Mouse (Mus musculus) forebrain, embryonic 15.5 days (tissue): ENCODE results near the gene Tgfb1i1. TPM values are rescaled to one million over a fixed set of nuclear protein-coding genes. Genes with fewer than 3 reads are reported as not detected.

Experiments
- ATAC-seq: fragments of 200-750 bp; cut with Nextera tagmentation; replicated peaks from 2 replicates; pipeline ENCODE4 v1.8.0; 2017; ENCODE audit warnings: mild to moderate bottlenecking, moderate TSS enrichment, moderate library complexity
- H3K27ac ChIP-seq: fragments of 300-500 bp; sonication (generic); replicated peaks from 2 replicates; pipeline ENCODE4 v1.5.1; 2015; ENCODE audit warnings: mild to moderate bottlenecking, inconsistent platforms
- H3K27me3 ChIP-seq: fragments of 300-500 bp; sonication (generic); 2 replicates; pipeline ENCODE4 v1.6.1; 2015; ENCODE audit warnings: inconsistent platforms
- H3K36me3 ChIP-seq: fragments of 300-500 bp; sonication (generic); 2 replicates; pipeline ENCODE4 v1.6.1; 2015; ENCODE audit warnings: mild to moderate bottlenecking, inconsistent platforms
- H3K4me1 ChIP-seq: fragments of 300-500 bp; sonication (generic); 2 replicates; pipeline ENCODE4 v1.6.1; 2015; ENCODE audit warnings: inconsistent platforms
- H3K4me2 ChIP-seq: fragments of 300-500 bp; sonication (generic); replicated peaks from 2 replicates; pipeline ENCODE4 v1.6.1; 2015; ENCODE audit warnings: mild to moderate bottlenecking, inconsistent platforms
- H3K4me3 ChIP-seq: fragments of 300-500 bp; sonication (generic); 2 replicates; pipeline ENCODE4 v1.5.1; 2015; ENCODE audit warnings: mild to moderate bottlenecking, inconsistent platforms
- H3K9ac ChIP-seq: fragments of 300-500 bp; sonication (generic); replicated peaks from 2 replicates; pipeline ENCODE4 v1.6.1; 2015; ENCODE audit warnings: mild to moderate bottlenecking, inconsistent platforms
- H3K9me3 ChIP-seq: fragments of 300-500 bp; sonication (generic); 2 replicates; pipeline ENCODE4 v1.6.1; 2016; ENCODE audit warnings: inconsistent platforms
- WGBS: fragments of 180-500 bp; shearing (Covaris S2); methylation state at CpG from one replicate; pipeline ENCODE4 v1.1.7; 2015; ENCODE audit warnings: mixed read lengths; 5-methylcytosine and 5-hydroxymethylcytosine counted together
- polyA plus RNA-seq: library from polyadenylated mRNA; unstranded; fragments of >200 nt; fragmentation: Nextera tagmentation; extraction: Ambion mirVana; gene quantifications from 2 replicates; pipeline ENCODE4 v1.2.1, GENCODE M21; 2015

The Tgfb1i1 gene
- polyA plus RNA-seq, 1 experiment from 2014 or later: 14.0 TPM

GRCm38 (mm10) chr7:128247443-128247842, 831 bp downstream of the Tgfb1i1 start:
- H3K27ac ChIP-seq: peak overlapping the region; percentile 74

DNA sequence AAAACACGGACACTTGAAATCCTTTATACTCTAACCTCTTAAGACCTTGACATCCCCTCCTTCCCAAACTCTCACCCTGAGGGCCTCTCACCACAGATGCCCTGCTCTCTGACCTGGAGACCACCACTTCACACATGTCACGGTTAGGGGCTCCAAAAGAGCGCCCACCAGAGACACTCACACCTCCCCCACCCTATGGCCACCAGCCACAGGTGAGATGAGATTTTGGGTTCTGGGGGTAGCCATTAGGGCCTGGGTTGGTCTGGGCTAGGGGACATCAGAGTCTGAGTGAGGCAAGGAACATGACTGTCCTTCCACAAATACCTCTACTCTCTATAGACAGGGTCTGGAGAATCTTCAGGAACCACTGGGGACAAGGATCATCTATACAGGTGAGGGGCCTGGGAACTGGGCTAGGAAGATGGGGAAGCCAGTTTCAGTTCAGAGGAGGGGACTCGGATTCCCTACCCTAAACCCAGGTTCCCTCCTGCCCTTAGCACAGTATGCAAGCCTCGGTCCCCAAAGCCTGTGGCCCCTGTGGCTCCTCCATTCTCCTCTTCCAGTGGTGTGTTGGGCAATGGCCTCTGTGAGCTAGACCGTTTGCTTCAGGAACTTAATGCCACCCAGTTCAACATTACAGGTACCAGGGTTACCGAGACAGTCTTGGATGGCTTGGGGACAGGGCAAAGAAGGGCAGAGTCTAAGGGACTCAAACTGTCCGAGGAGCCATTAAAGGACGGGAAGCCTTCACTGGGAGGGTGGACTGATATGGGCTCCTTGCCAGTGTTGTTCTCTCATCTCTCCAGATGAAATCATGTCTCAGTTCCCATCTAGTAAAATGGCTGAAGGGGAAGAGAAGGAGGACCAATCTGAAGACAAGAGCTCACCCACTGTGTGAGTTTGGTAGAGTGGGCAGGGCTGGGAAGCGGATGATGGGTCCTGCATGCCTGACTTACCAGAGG, 1.8 kb downstream of the Tgfb1i1 start:
- WGBS: 82% methylated on average over 10 of the region's 10 CpGs
- H3K36me3 ChIP-seq: peaks cover 11% of the 10 kb centered on the region; the same call in 1 of the 2 replicates
- H3K9me3 ChIP-seq: no peaks in the 10 kb centered on the region
- H3K4me1 ChIP-seq: peaks cover 22% of the 10 kb centered on the region
- no peak for ATAC-seq
- no peak overlapping the region for H3K27ac ChIP-seq
- H3K9ac ChIP-seq: no peak overlapping the region
- H3K27me3 ChIP-seq: no peaks in the 10 kb centered on the region
- H3K4me2 ChIP-seq: no peak overlapping the region
- H3K4me3 ChIP-seq: no peak overlapping the region

More at GRCm38 (mm10) chr7:128247443-128247842, 831 bp downstream of the Tgfb1i1 start:
- Histone ChIP-seq H3K9me3 (no peaks in the 10 kb centered on the region), H3K27me3 (no peaks in the 10 kb centered on the region), H3K4me1 (peaks cover 17% of the 10 kb centered on the region), H3K4me2 (peak overlapping the region; percentile 63), H3K9ac (peak overlapping the region; percentile 53), H3K4me3 (peak overlapping the region; percentile 40), H3K36me3 (peaks cover 11% of the 10 kb centered on the region; the same call in 1 of the 2 replicates)
- 3% methylated on average over 13 of the region's 13 CpGs for WGBS
- ATAC-seq: peak; percentile 80

GRCm38 (mm10) chr7:128249998-128250397, 3.4 kb downstream of the Tgfb1i1 start:
- no peak overlapping the region for H3K4me2 ChIP-seq
- peaks cover under 1% of the 10 kb centered on the region; the same call in 1 of the 2 replicates for H3K36me3 ChIP-seq
- no peak overlapping the region for H3K4me3 ChIP-seq
- no peaks in the 10 kb centered on the region for H3K27me3 ChIP-seq
- H3K4me1 ChIP-seq: peaks cover 22% of the 10 kb centered on the region
- no peak overlapping the region for H3K27ac ChIP-seq
- no peak for ATAC-seq
- WGBS: 81% methylated on average over 5 of the region's 5 CpGs
- H3K9me3 ChIP-seq: no peaks in the 10 kb centered on the region
- H3K9ac ChIP-seq: no peak overlapping the region

DNA sequence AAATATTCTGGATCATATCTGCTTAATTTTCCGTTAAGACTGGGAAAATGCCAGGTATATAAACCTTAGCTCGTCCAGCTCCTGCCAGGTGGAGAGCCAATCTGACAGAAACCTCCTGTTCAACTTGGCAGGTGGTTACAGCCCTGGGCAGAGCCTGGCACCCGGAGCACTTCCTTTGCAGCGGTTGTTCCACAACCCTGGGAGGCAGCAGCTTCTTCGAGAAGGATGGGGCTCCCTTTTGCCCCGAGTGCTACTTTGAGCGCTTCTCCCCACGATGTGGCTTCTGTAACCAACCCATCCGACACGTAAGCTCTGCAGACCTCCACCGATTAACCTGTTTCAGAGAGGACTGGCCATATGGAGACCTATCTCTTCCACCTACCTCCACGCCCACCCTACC, 5.3 kb downstream of the Tgfb1i1 start:
- Histone ChIP-seq H3K27ac (no peak overlapping the region), H3K36me3 (no peaks in the 10 kb centered on the region), H3K4me1 (peaks cover 11% of the 10 kb centered on the region), H3K27me3 (no peaks in the 10 kb centered on the region), H3K4me2 (peak overlapping the region; percentile 58), H3K9ac (0 out of 2 replicates have a peak overlapping the region, but pooled peaks have one; percentile 37), H3K9me3 (no peaks in the 10 kb centered on the region), H3K4me3 (peak overlapping the region; percentile 38)
- 45% methylated on average over 12 of the region's 12 CpGs for WGBS
- no peak for ATAC-seq

GRCm38 (mm10) chr7:128252609-128253008, 6.0 kb downstream of the Tgfb1i1 start:
- peak overlapping the region; percentile 38 for H3K4me3 ChIP-seq
- peak; percentile 84 for ATAC-seq
- no peak overlapping the region for H3K27ac ChIP-seq
- peak overlapping the region; percentile 58 for H3K4me2 ChIP-seq
- H3K27me3 ChIP-seq: no peaks in the 10 kb centered on the region
- no peaks in the 10 kb centered on the region for H3K9me3 ChIP-seq
- no peaks in the 10 kb centered on the region for H3K36me3 ChIP-seq
- H3K9ac ChIP-seq: peak overlapping the region; percentile 37
- H3K4me1 ChIP-seq: peaks cover 11% of the 10 kb centered on the region
- 7% methylated on average over 24 of the region's 24 CpGs for WGBS

GRCm38 (mm10) chr7:128254978-128255377, 8.4 kb downstream of the Tgfb1i1 start:
- no peak overlapping the region for H3K27ac ChIP-seq
- no peaks in the 10 kb centered on the region for H3K9me3 ChIP-seq
- no peak overlapping the region for H3K4me2 ChIP-seq
- H3K4me3 ChIP-seq: no peak overlapping the region
- H3K27me3 ChIP-seq: no peaks in the 10 kb centered on the region
- ATAC-seq: no peak
- no peaks in the 10 kb centered on the region for H3K36me3 ChIP-seq
- peaks cover 11% of the 10 kb centered on the region for H3K4me1 ChIP-seq
- WGBS: 64% methylated on average over 2 of the region's 2 CpGs
- no peak overlapping the region for H3K9ac ChIP-seq

- Histone ChIP-seq H3K27ac (no peak overlapping the region), H3K4me3 (no peak overlapping the region), H3K36me3 (no peaks in the 10 kb centered on the region), H3K4me2 (no peak overlapping the region), H3K9me3 (no peaks in the 10 kb centered on the region), H3K27me3 (no peaks in the 10 kb centered on the region), H3K9ac (no peak overlapping the region), H3K4me1 (peaks cover 11% of the 10 kb centered on the region)
- WGBS: 91% methylated on average over 5 of the region's 5 CpGs
- no peak for ATAC-seq
Measured at GRCm38 (mm10) chr7:128255757-128256156, 9.1 kb downstream of the Tgfb1i1 start.

GRCm38 (mm10) chr7:128256783-128257334, 10.2 kb downstream of the Tgfb1i1 start:
- no peak for ATAC-seq
- no peaks in the 10 kb centered on the region for H3K9me3 ChIP-seq
- no peak overlapping the region for H3K4me2 ChIP-seq
- H3K27me3 ChIP-seq: no peaks in the 10 kb centered on the region
- H3K27ac ChIP-seq: no peak overlapping the region
- no peaks in the 10 kb centered on the region for H3K36me3 ChIP-seq
- no peak overlapping the region for H3K4me3 ChIP-seq
- 56% methylated on average over 5 of the region's 5 CpGs for WGBS
- H3K4me1 ChIP-seq: peaks cover 10% of the 10 kb centered on the region
- no peak overlapping the region for H3K9ac ChIP-seq

DNA sequence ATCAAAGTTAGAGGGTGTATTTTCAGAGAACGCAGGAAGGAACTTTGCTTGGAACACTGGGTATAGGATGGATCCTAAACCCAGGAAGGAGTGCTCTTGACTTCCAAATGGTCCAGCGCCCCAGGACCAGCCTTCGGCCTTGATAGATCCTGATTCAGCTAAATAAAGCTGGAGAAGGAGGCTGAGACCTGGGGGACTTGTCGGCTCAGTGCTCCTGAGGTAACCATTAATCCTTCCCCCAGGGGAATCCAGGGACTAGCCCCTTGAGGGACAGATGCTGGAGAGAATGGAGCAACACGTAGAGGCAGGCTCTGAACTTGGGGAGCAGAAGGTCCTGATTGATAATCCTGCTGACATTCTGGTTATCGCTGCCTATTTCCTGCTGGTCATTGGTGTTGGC, 18.8 kb downstream of the Tgfb1i1 start, which contains the start of gene Slc5a2:
Gene Slc5a2 (plus strand): TSS at position 247 of the 400 bp plus-strand sequence.
- 84% methylated on average over 6 of the region's 6 CpGs for WGBS
- Histone ChIP-seq H3K9me3 (no peaks in the 10 kb centered on the region), H3K27ac (no peak within 1 kb of the TSS), H3K27me3 (no peaks in the 10 kb centered on the region), H3K4me1 (no peaks in the 10 kb centered on the region), H3K9ac (no peak within 1 kb of the TSS), H3K4me3 (no peak within 1 kb of the TSS), H3K4me2 (no peak within 1 kb of the TSS), H3K36me3 (no peaks in the 10 kb centered on the region)
- no peak for ATAC-seq

GRCm38 (mm10) chr7:128266056-128266455, 19.4 kb downstream of the Tgfb1i1 start:
- Histone ChIP-seq H3K4me2 (no peak overlapping the region), H3K27ac (no peak overlapping the region), H3K36me3 (no peaks in the 10 kb centered on the region), H3K4me3 (no peak overlapping the region), H3K9ac (no peak overlapping the region), H3K9me3 (no peaks in the 10 kb centered on the region), H3K27me3 (no peaks in the 10 kb centered on the region), H3K4me1 (no peaks in the 10 kb centered on the region)
- 76% methylated on average over 5 of the region's 5 CpGs for WGBS
- ATAC-seq: no peak

DNA sequence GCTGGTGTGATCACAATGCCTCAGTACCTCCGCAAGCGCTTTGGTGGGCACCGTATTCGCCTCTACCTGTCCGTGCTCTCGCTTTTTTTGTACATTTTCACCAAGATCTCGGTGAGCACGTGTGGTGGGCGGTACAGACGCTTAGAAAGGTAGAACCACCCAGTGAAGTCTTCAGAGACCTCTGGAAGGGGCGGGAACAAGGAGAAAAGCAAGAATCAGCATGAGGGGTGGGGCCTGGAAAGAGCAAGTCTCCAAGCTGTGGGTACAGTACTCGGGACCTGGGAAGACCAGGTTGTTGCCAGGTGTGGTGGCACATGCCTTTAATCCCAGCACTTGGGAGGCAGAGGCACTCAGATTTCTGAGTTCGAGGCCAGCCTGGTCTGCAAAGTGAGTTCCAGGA, 20.8 kb downstream of the Tgfb1i1 start:
- Histone ChIP-seq H3K4me3 (no peak overlapping the region), H3K27me3 (no peaks in the 10 kb centered on the region), H3K4me2 (no peak overlapping the region), H3K4me1 (no peaks in the 10 kb centered on the region), H3K9ac (no peak overlapping the region), H3K27ac (no peak overlapping the region), H3K36me3 (no peaks in the 10 kb centered on the region), H3K9me3 (no peaks in the 10 kb centered on the region)
- 69% methylated on average over 13 of the region's 13 CpGs for WGBS
- ATAC-seq: no peak

- Histone ChIP-seq H3K9ac (no peak overlapping the region), H3K4me2 (no peak overlapping the region), H3K4me3 (no peak overlapping the region), H3K27me3 (no peaks in the 10 kb centered on the region), H3K4me1 (no peaks in the 10 kb centered on the region), H3K9me3 (no peaks in the 10 kb centered on the region), H3K36me3 (no peaks in the 10 kb centered on the region), H3K27ac (no peak overlapping the region)
- WGBS: 92% methylated on average over 7 of the region's 7 CpGs
- ATAC-seq: no peak
Measured at GRCm38 (mm10) chr7:128267813-128268212, 21.2 kb downstream of the Tgfb1i1 start.
